Mouse (Mus musculus) retina, postnatal 1 day (tissue): ENCODE measurements at regions not wholly inside any gene's neighbourhood (a gene's known extent, or its start where the extent isn't known, plus 50 kb on each side); places are given as distances from the start of the nearest gene placed in this dataset.

ENCODE experiments used
- DNase-seq: peaks from one replicate; pipeline ENCODE4 v3.0.0-alpha.2; 2012

- no peak for DNase-seq
Observed at GRCm38 (mm10) chr11:20930045-20930444, 99.2 kb upstream of the Lgalsl start.

DNA sequence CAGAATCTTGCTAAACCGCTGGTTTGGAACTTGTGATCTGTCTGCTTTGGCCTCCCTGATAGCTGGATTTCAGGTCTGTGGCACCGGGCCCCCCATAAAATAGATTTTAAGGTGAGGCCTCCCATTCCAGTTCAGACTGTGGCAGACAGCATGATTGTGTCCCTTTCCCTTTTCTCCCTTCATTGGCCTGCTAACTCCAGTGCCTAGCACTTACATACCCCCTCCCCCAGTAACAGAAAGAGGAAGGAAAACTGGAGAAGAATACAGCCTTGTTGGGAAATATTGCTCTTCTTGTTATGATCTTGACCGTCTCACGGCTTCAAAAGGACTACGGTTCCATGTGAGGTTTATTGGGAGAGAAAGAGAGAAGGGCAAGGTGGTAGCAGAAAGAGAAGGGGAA lies 99.7 kb upstream of the Lgalsl start:
- no peak for DNase-seq

DNA sequence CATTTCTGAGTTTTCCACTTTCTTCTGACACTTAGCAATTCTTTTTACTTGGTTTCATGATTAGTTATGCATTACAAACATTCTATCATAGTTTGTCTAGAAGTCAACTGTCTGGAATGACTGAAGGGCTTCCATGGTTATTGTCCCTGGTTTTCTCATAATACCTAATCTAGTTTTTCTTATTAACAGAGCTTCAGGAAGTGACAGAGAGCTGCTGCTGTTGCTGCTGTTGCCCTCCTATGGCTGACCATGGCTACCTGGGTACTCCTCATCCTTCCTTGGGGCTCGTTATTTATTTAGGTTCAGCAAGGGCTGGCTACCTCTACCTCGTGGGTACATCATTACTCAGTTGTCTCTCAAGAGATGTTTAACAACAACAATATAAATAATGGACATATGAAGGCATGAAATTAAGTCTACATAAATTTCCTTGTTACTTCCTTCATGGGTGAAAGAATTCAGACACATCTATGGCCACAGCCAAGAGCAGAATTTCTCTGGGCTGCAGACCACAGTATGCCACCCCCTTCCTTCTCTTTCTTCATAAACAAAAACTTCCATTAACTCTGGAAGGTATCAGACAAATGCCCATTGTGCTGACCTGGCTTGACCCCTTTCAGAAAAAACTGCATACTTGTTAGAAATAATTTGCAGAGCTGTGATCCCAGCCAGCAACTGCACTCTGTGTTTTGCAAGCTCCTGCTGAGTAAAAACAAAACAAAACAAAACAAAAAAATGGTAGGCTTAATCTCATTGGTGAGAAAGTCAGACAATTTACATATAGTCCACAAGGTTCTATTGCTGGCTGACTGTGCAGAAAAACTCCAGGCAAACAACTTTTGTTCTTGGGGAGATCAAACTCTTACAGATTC lies 103.6 kb upstream of the Lgalsl start:
- no peak for DNase-seq

DNA sequence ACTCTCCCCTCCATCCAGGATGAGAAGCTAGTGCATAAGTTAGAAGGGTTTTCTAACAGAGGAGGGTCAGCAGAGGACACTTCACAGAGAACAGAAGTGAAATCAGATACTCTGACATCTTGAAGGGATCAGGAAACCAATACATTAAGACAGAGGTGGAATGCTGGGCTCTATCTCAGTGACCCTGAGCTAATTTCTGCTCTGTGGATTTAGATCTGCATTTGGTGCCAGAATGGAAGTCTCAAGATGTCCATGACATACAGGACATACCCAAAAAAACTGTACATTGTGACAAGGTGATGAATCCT lies 104.2 kb upstream of the Lgalsl start:
- DNase-seq = no peak

- DNase-seq = no peak
Observed at GRCm38 (mm10) chr11:20935910-20936309, 105.1 kb upstream of the Lgalsl start.

DNA sequence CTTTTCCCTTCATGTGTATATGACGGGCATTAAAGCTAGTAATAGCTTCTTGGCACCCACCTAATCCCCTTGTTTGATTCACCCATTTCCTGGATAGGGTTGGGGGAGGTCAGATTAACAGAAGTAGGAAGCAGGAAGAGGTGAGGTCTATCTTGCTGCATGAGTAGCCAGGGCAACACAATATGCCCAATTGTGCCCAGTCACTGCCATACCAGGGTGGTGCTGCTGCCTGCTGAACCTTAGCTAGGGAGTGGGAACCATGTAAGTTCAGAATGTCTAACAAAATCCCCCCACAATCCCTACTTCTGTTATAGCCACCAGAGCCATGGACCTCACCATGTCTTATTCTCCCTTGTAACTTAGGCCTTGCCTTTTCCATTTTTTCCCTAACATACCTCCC lies 106.1 kb upstream of the Lgalsl start:
- no peak for DNase-seq

DNA sequence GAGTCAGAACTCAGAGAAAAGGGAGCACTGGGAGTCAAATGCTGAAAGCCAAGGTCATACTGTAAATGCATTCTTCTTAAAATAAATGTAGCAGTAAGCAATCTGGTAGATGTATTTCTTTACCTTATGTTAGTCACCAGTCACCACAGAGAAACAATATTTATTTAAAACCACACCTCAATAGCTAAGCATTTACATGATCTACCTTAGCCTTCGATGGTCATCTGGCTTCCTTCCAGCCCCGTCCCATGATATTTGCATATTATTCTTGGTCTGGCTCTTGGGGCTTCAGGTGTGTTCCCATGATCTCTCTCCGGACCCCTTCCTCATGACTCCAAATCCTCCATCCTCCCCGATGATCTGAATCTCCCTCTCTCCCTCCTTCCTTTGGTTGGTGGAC lies 107.1 kb upstream of the Lgalsl start:
- no peak for DNase-seq

DNA sequence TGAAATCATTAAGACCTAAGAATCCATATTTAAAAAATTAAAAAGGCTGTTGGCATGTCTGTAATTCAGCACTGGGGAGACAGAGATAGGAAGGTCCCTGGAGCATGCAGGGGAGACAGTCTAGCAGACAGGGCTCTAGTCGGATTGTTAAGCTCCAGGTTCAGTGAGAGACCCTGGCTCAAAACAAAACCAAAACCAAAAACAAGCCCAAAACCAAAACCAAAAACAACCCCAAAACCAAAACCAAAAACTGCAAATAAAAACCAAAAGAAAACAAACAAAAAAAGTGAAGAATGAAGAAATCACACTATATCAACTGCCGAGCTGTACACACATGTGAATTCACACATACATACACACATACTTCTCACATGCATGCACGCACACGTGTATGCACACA lies 108.8 kb upstream of the Lgalsl start:
- DNase-seq = no peak

- DNase-seq = no peak
Observed at GRCm38 (mm10) chr11:20941546-20941945, 110.7 kb upstream of the Lgalsl start.

- DNase-seq = no peak
Observed at GRCm38 (mm10) chr11:20955561-20955960, 124.7 kb upstream of the Lgalsl start.

DNA sequence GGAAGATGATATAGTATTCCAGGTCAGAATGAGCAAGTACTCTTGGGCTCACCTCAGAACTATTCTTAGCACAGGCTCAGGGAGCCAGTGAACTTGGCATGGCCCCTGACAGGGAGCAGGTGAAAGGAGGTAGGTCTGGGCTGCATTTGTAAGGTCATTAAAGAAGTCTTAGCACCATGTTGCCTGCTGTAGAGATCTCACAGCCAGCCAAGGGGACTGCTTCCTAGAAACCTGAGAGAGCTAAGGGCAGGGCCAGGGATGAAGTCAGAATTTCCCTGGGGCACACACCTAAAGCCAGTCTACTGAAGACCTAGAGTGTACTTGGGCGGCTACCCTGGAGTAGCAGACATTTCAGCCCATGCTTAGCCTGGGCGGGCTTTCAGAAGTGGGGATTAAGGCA lies 126.9 kb upstream of the Lgalsl start:
- DNase-seq = no peak

GRCm38 (mm10) chr11:20958233-20958632 lies 127.4 kb upstream of the Lgalsl start:
- DNase-seq = no peak

GRCm38 (mm10) chr11:20960066-20960465 lies 129.2 kb upstream of the Lgalsl start:
- DNase-seq = no peak

GRCm38 (mm10) chr11:20960750-20961149 lies 129.9 kb upstream of the Lgalsl start:
- DNase-seq = no peak

- no peak for DNase-seq
Observed at GRCm38 (mm10) chr11:20961626-20962025, 129.5 kb upstream of the Peli1 start.

GRCm38 (mm10) chr11:20965575-20966239 lies 125.4 kb upstream of the Peli1 start:
- peak; percentile 17 for DNase-seq

DNA sequence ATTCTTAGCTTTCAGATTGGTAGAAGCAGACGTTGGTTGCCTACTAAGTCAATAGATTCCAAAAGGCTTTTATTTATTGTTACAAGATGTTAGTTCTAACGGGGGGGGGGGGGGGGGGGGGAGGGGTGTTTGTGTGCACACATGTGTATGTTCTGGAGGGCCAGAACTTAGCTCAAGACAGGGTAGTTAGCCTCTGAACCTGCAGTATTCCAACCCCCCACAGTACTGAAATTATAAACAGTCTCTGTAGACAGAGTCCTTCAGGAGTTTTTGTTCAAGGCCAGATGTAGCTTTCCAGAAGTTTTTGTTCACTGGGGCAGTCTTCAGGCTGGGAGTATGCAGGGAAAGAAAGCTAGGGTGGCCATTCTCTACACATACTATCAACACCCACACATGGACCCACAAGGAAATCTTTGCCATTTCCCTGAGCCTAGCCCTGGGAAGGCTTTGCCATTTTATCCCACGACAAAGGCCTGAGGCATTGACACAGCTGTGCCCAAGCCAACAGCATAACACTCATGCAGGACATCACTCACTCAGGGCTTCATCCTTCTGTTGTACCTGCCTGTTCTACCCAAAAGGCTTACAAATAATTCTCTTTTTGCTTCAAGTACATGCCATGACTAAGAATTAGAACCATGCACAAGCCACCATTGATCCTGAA lies 123.6 kb upstream of the Peli1 start:
- DNase-seq = no peak

DNA sequence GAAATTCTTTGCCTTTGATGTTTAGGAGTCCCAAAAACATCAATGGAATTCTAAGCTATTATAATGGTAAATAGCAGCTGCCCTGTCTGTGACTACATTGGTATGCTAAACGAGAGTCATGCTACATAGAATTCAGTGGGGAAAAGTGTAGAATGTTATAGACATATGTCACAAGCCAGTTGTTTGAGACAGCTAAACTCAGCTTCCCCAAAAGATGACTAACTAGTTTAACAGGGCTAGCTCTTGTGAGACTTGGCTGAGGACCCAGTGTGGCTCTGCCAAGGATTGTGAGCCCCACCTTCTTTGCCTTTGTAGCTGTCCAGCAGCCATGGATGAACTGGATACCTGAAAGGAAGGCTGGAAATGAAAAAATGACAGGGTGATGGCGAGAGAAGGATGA lies 122.8 kb upstream of the Peli1 start:
- no peak for DNase-seq

GRCm38 (mm10) chr11:20973141-20973540 lies 118.0 kb upstream of the Peli1 start:
- DNase-seq = no peak

DNA sequence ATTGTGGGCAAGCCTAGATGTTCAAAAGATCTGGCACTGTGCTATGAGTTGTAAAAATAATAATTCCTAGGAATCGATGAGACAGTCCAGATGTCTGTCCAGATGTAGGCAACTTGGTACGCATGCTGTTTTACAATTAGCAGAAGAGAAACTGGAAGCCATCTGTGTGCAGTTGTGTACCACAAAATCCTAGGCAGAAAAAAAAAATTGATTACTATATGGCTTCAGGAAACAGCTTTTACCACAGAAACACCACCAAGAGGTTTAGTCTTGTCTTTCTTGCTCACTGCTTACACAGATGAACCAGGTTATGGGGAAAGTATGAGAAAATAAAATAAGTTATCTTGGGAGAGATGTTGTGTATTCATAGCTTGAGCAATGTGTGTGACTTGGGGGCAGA lies 109.5 kb upstream of the Peli1 start:
- no peak for DNase-seq

DNA sequence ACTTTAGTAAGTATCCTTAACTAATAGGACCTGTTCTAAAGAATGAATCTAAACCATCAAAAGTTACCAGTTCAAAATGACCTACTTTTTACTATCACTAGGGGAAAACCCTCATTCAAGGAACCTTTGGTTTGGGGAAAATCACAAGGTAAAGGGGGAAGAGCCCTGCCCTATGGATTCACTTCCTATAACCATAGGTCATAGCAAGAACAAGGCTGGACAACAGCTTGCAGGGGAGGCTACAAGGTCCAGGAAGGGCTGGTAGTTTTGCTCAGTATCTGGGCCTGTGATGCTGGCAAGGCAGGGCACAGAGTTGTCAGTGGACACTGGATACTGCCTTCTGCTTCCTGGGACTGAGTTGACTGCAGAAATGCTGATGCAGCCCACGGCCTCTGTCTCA lies 109.1 kb upstream of the Peli1 start:
- no peak for DNase-seq

DNA sequence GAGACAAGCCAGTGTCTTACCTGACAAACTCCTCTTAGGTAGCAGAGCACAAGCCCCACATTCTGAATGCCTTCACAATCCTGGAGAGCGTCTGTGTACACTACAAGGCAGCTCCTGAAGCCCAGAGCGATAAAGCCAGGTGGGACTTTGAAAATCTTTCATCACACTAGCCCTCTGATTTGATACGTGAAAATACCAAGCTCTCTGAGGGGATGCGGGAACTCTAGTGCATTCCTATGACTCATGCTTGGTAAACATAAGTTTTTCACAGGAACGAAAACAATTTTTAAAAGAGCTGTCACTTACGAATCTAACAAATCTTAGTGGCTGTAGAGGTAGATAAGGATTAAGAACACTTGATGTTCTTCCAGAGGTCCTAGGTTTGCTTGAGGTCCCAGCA lies 108.6 kb upstream of the Peli1 start:
- no peak for DNase-seq

DNA sequence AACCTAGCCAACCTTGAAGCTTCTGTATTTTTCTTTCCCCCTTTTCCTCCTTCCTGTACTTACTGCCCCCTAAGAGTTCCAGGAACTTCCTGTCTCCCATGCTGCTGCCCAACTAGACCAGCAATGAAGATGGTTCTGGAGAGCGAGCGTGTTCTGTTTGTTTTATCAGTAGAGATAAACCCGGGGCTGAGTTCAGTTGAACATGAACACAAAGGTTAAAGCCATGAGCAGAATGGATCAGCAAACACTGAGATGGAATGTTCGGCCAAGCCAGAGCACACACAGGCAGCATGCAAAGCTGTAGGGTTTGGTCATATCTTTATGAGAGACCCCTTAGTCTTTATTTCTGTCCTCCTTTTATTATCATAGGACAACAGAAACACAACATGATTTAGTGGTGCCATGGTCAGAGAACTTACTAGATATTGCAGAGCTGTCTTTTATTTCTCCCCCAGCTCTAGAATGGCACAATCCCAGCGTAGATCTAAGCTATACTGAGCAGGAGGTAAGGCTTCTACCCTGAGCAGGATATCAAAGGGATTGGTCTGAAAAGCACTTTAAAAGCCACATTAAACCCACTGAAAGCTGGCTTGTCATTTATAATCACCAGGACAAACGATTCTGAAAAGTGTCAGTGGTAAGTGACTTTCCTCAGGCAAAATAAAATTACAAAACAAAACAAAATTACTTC lies 105.9 kb upstream of the Peli1 start:
- no peak for DNase-seq

GRCm38 (mm10) chr11:20985771-20986170 lies 105.3 kb upstream of the Peli1 start:
- DNase-seq = peak; percentile 7
